Mouse (Mus musculus) cortical plate, adult 2 months (tissue): ENCODE measurements around the gene Slc35e3.

ENCODE experiments used
- CTCF ChIP-seq: fragments of 200-500 bp; IDR thresholded peaks from 2 replicates; pipeline ENCODE4 v1.5.1; 2011; ENCODE audit warnings: mild to moderate bottlenecking, control low read depth, low read length; ENCODE audit not compliant: insufficient read depth; ENCODE audit errors: extremely low read depth
- POLR2A ChIP-seq: fragments of 200-500 bp; IDR thresholded peaks from 2 replicates; pipeline ENCODE4 v1.6.1; 2011; ENCODE audit warnings: mild to moderate bottlenecking, low read length, control low read depth; ENCODE audit not compliant: insufficient read depth; ENCODE audit errors: extremely low read depth

DNA sequence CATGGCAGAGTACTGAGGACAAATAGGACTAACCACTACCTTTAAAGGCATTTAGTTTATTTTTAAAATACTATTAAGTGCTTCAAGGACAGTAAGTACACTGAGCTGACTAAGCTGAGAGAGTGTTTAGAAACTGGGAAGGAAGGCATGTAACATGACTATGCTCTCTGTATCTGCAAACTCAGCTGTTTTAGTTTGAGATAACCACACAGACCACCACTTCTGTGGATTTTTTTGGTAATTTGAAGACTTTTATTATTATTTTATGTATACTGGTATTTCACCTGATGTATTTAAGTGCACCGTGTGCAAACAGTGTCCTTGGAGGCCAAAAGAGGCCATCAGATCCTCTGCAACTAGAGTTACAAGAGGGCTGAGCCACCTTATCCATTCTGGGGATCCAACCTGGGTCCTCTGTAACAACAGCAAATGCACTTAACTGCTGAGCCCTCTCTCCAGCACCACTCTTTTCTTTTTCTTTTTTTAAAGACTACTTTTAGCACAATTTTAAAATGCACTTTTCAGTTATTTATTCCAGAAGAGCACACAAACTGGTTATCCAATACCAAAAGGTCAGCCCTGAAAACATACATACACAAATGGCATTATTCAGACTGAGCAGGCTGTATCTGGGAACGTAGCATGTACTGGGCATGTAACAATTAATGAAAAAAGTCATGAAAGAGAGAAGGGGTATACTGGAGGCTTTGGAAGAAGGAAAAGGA lies 38.9 kb downstream of the Slc35e3 start:
- TF ChIP-seq POLR2A, result no peak
- TF ChIP-seq CTCF, result no peak
